Mouse (Mus musculus) activated CD4-positive, CD25-positive, alpha-beta regulatory T cell, adult 4 months (primary cell): Measurements from ENCODE around the gene Atp4a. TPM values are rescaled to one million over a fixed set of nuclear protein-coding genes. Genes with fewer than 3 reads are reported as not detected.
"Not testable (repeated sequence)": the region's sequence is repeated elsewhere in the genome, so short reads cannot be mapped to it uniquely, and the experiment has no call there.

Experiments
- ATAC-seq: one replicate; pipeline ENCODE4 v1.8.0; 2017
- polyA plus RNA-seq, 2 experiments: library from polyadenylated mRNA; unstranded; fragments of 100-300 nt; shearing (Covaris generic); gene quantifications; one replicate each; pipeline ENCODE4 v1.2.1; 2017

The Atp4a gene
- polyA plus RNA-seq, 2 experiments from 2014 or later, result not detected

DNA sequence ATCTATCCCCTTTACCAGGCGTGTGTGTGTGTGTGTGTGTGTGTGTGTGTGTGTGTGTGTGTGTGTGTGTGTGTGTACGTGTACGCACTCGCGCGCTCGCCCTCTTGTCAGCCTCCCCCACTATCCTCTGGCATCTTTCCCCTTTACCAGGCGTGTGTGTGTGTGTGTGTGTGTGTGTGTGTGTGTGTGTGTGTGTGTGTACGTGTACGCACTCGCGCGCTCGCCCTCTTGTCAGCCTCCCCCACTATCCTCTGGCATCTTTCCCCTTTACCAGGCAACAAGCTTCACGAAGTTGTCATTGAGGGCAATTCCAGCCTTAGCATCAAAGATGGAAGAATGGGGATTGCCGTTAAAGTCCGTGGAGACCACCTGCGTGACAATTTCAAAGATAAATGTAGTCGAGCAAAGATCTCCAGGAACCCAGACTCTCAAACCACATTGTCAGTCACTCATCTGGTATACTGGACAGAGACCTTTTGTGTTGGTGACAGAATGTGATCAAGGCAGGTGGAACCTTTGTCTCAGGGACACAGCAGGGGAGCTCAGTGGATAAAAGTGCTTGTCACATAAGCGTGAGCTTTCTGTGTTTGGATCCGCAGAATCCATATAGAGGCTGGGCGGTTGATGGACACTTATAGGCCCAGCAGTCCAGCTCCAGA, 18.2 kb downstream of the Atp4a start:
- ATAC-seq, result not testable (repeated sequence)

DNA sequence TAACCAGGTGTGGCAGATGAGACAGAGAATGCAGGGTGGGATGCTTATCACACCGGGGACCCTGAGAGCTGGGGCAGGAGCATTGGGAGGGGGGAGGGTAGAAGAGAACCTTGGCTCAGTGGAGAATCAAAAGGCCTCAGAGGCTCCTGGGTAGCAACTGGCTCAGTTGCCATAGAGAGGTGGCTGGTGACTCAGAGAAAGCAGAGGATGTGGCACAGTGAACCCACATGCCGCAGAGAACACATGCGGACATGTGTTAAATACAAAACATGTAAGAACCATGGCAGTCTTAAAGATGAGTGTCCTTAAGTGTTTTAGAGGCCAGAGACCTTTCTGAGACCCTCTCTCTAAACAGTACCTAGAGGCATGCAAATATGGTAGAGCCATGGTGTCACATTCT, 24.2 kb downstream of the Atp4a start:
- ATAC-seq, result no peak

DNA sequence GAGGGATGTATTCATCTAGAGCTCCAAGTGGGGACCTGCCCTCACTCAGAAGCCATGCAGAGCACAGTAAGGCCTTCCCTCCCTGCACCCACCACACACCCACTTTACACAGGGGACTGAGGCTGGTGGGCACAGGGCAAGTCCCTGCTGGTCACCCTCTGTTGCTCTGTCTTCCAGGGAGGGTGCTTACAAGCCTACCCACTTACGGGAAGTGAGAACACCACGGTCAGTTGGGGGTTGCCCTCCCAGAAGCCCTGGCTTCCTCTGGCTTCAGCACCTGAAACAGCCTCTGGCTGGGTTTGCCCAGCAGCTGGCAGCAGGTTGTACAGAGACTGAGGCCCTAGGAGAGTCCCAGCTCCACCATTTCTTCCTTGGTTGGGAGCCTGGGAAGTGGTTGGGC, 30.6 kb downstream of the Atp4a start:
- not testable (repeated sequence) for ATAC-seq

DNA sequence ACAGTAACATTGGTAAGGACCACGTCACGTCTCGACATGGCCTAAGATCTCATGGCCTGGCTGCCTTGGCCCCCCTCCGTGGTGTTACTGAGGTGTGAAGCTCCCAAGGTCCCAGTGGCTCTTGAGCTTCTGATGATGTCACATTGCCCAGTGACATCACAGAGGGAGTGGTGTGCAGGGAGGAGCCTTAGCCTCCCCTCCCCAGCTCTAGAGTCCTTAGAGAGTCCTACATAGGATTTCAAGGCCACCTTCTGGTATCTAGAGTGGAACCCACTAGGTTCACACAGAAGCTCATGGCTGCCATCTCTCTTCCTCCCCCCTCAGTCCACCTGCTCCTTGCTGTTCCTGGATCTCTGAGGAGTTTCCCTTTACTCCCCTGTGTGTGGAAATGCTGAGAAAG, 31.6 kb downstream of the Atp4a start, which contains the start of gene Gapdhs:
Gapdhs (minus strand) TSS at position 65 of the 400 bp plus-strand sequence.
- ATAC-seq, result not testable (repeated sequence)

DNA sequence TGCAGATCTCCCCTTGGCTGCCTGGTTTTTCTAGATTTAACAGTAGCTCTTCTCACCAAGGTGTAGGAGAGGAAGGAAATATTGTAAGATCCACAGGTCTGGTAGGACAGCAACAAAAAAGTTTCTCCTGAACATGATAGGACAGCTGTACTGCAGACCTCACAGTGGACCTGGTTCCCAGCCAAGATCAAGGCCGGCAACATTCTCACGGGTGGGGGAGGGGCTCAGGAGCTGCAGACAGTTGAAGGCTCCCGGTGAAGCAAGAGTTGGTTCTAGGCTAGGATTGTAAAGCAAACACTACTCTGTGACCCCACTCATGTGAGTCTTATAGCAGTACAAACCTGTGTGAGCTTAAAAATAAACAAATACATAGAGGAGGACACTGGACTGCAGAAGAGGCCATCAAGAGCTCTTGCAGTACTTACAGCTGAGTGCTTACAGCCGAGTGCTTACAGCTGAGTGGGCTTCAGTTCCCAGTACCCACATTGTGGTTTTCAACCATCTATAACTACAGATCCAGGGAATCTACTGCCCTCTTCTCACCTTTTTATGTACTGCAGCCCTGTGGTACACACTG, 32.1 kb downstream of the Atp4a start:
- ATAC-seq, result no peak

DNA sequence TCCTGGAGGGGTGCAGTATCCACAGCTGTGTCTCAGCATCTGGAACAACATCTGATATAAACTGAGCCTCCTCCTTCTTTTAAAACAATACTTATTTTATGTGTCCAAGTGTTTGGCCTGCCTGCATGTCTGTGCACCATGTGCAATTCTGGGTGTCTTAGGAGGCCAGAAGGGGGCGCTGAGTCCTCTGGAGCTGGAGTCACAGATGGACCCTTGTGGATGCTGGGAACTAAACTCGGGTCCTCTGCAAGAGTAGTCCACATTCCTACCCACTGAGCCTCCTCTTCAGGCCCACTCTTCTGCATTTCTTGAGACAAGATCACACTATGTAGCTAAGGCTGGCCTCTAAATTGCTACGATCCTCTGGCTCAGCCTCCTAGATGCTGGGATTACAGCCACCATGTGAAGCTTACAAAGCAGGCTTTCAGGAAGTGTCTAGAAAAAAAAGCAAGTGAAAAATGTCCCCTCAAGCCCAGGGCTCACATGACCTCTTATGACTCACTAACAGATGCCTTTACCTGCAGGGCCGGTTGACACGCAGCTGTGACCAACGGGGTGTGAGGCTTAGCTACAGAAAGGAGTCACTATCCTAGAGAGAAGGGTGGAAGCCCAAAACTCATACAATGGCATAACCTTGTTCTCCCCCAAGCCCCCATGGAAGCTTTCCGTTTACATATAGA, 35.7 kb downstream of the Atp4a start:
- no peak for ATAC-seq

DNA sequence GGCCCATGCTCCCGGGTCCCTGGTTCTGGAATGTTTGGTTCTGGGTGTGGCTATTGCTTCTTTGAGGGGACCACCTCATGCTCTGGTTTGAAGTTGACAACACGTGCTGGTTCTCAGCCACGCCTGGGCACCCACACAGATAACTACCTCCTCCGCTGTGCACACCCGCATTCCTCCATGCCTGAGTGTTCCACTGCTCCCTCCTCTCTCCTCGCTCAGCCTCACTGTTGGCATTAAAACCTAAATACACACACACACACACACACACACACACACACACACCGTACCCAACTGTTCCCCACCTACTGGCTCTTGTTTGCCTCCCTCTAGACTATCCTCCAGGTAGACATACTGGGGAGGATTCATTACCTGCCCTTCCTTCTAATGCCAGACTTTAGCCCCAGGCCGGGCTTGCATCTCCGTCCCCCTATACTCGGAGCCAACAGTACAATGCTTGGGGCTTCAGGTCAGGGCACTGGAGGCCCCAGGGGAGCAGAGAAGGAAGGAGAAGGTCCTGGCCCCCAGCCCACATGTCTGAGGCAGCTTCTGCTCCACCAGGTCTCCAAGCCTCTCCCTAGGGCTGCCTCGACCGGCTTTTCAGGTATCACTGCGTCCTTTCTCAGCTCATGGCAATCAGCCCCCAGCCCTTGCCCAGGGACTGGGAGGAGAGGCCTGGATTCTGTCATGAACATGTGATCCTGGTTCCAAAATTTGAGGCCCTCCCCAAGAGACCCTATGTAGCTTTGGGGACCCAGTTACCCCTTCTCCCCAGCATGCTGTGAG, 38.0 kb downstream of the Atp4a start:
- ATAC-seq, result no peak

DNA sequence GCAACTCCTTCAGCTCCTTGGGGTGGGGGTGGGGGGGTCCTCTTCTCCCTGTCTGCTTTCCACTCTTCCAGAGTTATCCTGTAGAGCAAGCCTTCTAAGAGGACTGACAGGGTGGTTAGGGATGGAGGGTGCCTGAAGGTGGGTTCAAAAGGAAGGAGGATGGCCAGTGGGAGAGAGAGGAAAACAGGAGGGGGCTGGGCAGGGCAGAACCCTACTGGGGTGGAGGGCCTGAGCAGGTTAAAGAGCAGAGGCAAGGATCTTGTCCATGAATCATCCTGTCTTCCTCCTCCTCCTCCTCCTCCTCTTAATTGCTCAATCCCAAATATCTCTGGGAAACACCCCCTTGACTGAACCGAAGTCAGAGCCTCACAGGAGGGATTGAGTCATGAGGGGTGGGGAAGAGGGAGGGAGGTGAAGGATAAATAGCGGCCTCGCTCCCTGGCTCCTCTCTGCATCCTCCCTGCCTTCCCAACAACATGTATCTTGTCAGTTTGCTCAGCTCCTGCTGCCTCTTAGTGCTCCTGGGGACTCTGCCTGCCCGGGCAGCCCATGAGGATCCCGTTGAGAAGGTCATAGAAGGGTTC, 39.2 kb downstream of the Atp4a start, which contains the start of gene Sbsn:
Sbsn (plus strand) TSS at position 386 of the 584 bp plus-strand sequence.
- no peak for ATAC-seq

DNA sequence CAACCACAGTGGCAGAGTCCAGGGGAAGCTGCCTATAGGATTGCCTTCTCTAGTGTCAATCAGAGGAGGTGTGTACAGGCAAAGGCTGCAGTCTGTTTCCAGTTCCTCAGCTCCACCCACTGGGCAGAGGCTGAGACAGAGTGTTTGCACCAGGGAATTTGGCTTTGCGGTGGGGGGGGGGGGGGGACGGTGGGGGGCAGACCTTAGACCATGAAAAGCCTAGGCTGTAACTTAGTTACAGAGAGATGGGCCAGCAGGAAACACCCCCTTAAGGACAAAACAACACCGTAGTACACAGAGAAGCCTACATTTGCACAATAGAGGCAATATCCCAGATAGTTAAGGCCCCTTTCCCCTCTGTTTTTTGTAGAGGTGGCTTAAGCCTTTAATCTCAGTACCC, 45.0 kb downstream of the Atp4a start:
- no peak for ATAC-seq

DNA sequence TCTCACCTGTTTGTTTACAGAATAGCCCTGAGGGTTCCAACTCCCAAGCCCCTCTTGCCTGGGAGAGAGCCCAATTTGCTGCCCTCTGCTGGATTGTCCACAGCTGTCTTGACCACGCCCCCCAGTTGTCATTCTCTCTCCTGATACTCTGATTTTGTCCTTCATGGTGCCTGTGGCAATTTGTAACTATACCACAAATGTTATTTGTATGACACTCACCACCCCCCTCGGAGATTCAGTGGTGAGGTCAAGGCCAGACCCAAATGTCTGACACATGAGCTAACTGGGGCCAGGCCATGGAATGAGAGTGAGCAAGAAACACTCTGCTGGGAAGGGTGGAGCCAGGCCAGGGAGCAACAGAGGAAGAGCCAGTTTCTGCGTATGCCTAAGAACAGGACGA, 46.8 kb downstream of the Atp4a start:
- ATAC-seq, result no peak

DNA sequence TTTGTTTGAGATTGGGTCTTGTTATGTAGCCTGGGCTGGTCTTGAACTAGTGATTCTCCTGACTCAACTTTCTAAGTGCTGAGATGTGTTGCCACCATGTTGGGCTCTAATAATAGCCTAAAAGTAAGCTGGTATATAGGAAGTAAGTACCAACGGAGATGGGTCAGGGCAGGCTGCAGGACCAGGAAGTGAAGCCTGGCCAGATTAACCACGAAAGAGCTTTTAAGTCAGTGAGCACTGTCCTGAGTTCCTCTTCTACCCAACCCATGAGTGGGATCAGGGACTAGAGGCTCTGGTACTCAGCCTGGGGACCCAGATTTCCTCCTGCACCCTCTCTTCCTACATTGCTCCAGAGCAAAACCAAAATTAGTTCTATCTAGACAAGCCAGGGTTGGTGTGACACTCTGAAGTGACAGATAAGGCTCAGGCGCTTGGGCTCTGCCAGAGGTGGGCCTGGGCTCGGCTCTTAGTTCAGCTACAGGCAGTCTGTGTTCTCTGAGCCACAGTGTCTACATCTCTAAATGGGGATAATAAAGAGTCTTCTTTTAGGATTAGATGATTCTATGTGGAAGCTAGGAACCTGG, 49.9 kb downstream of the Atp4a start:
- no peak for ATAC-seq

DNA sequence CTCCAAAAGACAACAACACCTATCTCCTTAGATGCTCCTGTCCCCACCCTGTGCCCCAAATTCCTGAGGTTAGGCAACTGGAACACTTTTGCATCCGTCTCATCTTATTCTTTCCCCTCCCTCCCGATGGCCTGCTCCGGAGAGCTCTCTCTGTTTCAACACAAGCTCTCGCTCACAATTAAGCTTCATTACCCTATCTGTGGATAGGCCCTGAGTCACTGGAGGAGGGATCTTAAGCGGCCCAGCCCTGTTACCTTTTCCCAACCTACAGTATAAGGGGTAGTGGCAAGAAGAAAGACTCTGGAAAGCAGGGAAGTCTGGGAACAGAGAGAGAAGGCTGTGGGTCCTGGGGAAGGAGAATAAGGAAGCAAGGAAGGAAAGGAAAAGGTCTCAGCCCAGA, 51.4 kb downstream of the Atp4a start, which contains the start of gene Dmkn:
Dmkn (plus strand) TSS at position 301 of the 400 bp plus-strand sequence.
- no peak for ATAC-seq

DNA sequence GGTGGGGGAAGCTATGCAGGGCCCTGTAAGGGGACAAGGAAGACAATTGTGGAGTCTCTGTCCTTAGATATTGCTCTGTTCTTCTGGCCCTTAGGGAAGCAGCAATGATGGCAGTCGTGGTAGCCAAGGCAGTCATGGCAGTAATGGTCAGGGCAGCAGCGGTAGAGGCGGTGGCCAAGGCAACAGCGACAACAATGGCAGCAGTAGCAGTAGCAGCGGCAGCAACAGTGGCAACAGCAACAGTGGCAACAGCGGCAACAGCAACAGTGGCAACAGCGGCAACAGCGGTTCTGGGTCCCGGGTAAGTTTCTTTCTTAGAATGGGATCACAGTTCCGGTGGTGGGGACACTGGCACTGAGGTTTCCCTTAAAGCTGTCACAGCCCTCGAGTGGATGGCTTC, 53.2 kb downstream of the Atp4a start:
- ATAC-seq, result no peak

DNA sequence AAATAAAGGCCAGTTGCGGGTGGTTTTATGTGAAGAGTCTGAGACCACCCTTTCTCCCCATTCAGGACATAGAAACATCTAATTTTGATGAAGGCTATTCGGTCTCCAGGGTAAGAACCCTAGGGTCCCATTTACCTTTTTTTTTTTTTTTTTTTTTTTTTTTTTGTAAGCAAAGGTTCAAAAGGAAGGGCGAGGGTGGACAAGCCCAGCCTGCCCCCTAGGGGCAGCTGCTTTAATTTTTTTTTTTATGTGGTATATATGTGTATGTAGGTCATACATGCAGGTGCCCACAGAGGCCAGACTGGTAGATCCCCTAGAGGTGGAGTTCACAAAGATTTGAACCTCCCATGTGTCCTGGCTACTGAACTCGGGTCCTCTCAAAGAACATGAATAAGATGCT, 54.4 kb downstream of the Atp4a start:
- no peak for ATAC-seq

DNA sequence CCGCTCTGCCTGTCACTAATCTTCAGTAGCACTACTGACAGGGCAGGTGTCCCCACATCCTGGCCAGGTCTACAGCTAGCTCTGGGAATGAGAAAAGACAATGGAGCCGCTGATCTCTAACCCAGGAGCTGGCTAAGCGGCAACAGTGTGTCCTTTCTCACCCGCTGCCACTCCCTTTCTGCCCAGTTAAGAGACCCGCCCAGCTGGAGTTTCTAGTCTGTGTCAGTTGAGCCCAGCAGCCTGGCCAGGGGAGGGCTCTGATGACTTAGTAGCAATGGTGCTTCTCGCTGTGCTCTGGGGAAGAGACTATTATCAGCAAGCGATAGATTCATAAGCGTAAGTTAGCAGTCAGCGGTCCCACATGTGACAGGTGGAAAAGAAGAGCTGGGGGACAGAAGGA, 57.2 kb downstream of the Atp4a start:
- no peak for ATAC-seq

Other genes starting within 250 kb of the Atp4a start
- gene Prodh2, start 218.6 kb upstream of the Atp4a start, polyA plus RNA-seq, result not detected
- 1 to 10 TPM; 1.0 to 1.1 TPM for gene Arhgap33, start 177.1 kb upstream of the Atp4a start, polyA plus RNA-seq
- gene Hspb6, start 160.0 kb upstream of the Atp4a start, polyA plus RNA-seq, result 1 to 10 TPM; 1.8 to 2.5 TPM
- gene Proser3, start 159.9 kb upstream of the Atp4a start, polyA plus RNA-seq, result 1 to 10 TPM; 2.5 to 4.8 TPM
- gene Lin37, start 152.4 kb upstream of the Atp4a start, polyA plus RNA-seq, result 100 to 1,000 TPM in 1 of 2 experiments, 10 to 100 TPM in 1; 93.6 to 106 TPM
- gene U2af1l4, start 148.9 kb upstream of the Atp4a start, polyA plus RNA-seq, result 10 to 100 TPM; 55.1 to 58.9 TPM
- gene Gm49396, start 148.9 kb upstream of the Atp4a start, polyA plus RNA-seq, result 10 to 100 TPM; 57.9 to 60.0 TPM
- 100 to 1,000 TPM; 279 to 335 TPM for gene Psenen, start 148.6 kb upstream of the Atp4a start, polyA plus RNA-seq
- 100 to 1,000 TPM; 162 to 234 TPM for gene Igflr1, start 146.8 kb upstream of the Atp4a start, polyA plus RNA-seq
- gene Kmt2b, start 123.5 kb upstream of the Atp4a start, polyA plus RNA-seq, result 10 to 100 TPM; 14.9 to 16.9 TPM
- gene Zbtb32, start 113.3 kb upstream of the Atp4a start, polyA plus RNA-seq, result 10 to 100 TPM; 15.8 to 19.7 TPM
- gene Upk1a, start 99.4 kb upstream of the Atp4a start, polyA plus RNA-seq, result 1 to 10 TPM; 2.2 to 3.3 TPM
- 100 to 1,000 TPM; 421 to 746 TPM for gene Cox6b1, start 86.1 kb upstream of the Atp4a start, polyA plus RNA-seq
- not detected for gene Etv2, start 76.4 kb upstream of the Atp4a start, polyA plus RNA-seq
- gene Rbm42, start 61.9 kb upstream of the Atp4a start, polyA plus RNA-seq, result 10 to 100 TPM; 25.6 to 37.9 TPM
- gene Haus5, start 47.2 kb upstream of the Atp4a start, polyA plus RNA-seq, result 10 to 100 TPM; 20.0 to 20.4 TPM
- gene Pmis2, start 40.6 kb upstream of the Atp4a start, polyA plus RNA-seq, result not detected
- gene 2200002J24Rik, start 13.3 kb upstream of the Atp4a start, polyA plus RNA-seq, result not detected
- 10 to 100 TPM; 46.6 to 48.1 TPM for gene Tmem147, start 17.3 kb downstream of the Atp4a start, polyA plus RNA-seq
- gene Gapdhs, start 31.5 kb downstream of the Atp4a start, polyA plus RNA-seq, result not detected
- gene Sbsn, start 39.3 kb downstream of the Atp4a start, polyA plus RNA-seq, result under 1 TPM in 1 of 2 experiments, not detected in 1; 0.69 TPM
- gene Dmkn, start 51.5 kb downstream of the Atp4a start, polyA plus RNA-seq, result under 1 TPM in 1 of 2 experiments, not detected in 1; 0.17 TPM
- gene Krtdap, start 75.7 kb downstream of the Atp4a start, polyA plus RNA-seq, result not detected
- gene Ffar2, start 111.6 kb downstream of the Atp4a start, polyA plus RNA-seq, result under 1 TPM; 0.22 to 0.68 TPM
- gene Ffar3, start 144.0 kb downstream of the Atp4a start, polyA plus RNA-seq, result not detected
- gene Ffar1, start 149.4 kb downstream of the Atp4a start, polyA plus RNA-seq, result under 1 TPM; 0.19 to 0.28 TPM
- 1 to 10 TPM; 4.5 to 9.3 TPM for gene Cd22, start 168.1 kb downstream of the Atp4a start, polyA plus RNA-seq
- gene Mag, start 202.7 kb downstream of the Atp4a start, polyA plus RNA-seq, result not detected
- not detected for gene Hamp2, start 212.5 kb downstream of the Atp4a start, polyA plus RNA-seq
- not detected for gene Hamp, start 231.8 kb downstream of the Atp4a start, polyA plus RNA-seq
- gene Usf2, start 244.6 kb downstream of the Atp4a start, polyA plus RNA-seq, result 10 to 100 TPM; 11.9 to 14.2 TPM